Mouse (Mus musculus) CH12.LX (cell line): ENCODE data around the gene Khdc1a.

Experiments used
- CTCF ChIP-seq, 2 experiments: IDR thresholded peaks in 1 of 2; conservative IDR thresholded peaks in 1 of 2; 2 replicates each; pipeline ENCODE4 v1.5.1; 2011 to 2012; ENCODE audit warnings: low read depth in 2 of 2, low read length in 2 of 2, improper control_type of control experiment in 1 of 2, inconsistent platforms in 1 of 2, mild to moderate bottlenecking in 1 of 2, moderate library complexity in 1 of 2
- ETS1 ChIP-seq: conservative IDR thresholded peaks from 2 replicates; pipeline ENCODE4 v1.6.1; 2012; ENCODE audit warnings: low read depth, mild to moderate bottlenecking, inconsistent platforms, low read length, improper control_type of control experiment, moderate library complexity
- MAX ChIP-seq: IDR thresholded peaks from 2 replicates; pipeline ENCODE4 v1.6.1; 2011; ENCODE audit warnings: low read length, improper control_type of control experiment
- MEF2A ChIP-seq: IDR thresholded peaks from 2 replicates; pipeline ENCODE4 v1.6.1; 2014; ENCODE audit warnings: low read depth, mild to moderate bottlenecking, inconsistent platforms, low read length, improper control_type of control experiment, borderline replicate concordance
- POLR2A ChIP-seq: IDR thresholded peaks from 2 replicates; pipeline ENCODE4 v1.6.1; 2011; ENCODE audit warnings: low read depth, mild to moderate bottlenecking, improper control_type of control experiment, low read length
- POLR2AphosphoS2 ChIP-seq: IDR thresholded peaks from 2 replicates; pipeline ENCODE4 v1.6.1; 2011; ENCODE audit warnings: low read depth, low read length, improper control_type of control experiment
- RAD21 ChIP-seq: IDR thresholded peaks from 2 replicates; pipeline ENCODE4 v1.6.1; 2011; ENCODE audit warnings: low read depth, mild to moderate bottlenecking, low read length, improper control_type of control experiment, moderate library complexity
- TCF12 ChIP-seq: IDR thresholded peaks from 2 replicates; pipeline ENCODE4 v1.6.1; 2014; ENCODE audit warnings: low read depth, mild to moderate bottlenecking, inconsistent platforms, low read length, improper control_type of control experiment
- USF1 ChIP-seq: IDR thresholded peaks from 2 replicates; pipeline ENCODE4 v1.6.1; 2014; ENCODE audit warnings: low read depth, mild to moderate bottlenecking, inconsistent platforms, low read length, improper control_type of control experiment
- USF2 ChIP-seq: conservative IDR thresholded peaks from 2 replicates; pipeline ENCODE4 v1.6.1; 2011; ENCODE audit warnings: low read depth, low read length, improper control_type of control experiment
- ZNF384 ChIP-seq: IDR thresholded peaks from 2 replicates; pipeline ENCODE4 v1.6.1; 2012; ENCODE audit warnings: low read depth, low read length, improper control_type of control experiment, inconsistent platforms

DNA sequence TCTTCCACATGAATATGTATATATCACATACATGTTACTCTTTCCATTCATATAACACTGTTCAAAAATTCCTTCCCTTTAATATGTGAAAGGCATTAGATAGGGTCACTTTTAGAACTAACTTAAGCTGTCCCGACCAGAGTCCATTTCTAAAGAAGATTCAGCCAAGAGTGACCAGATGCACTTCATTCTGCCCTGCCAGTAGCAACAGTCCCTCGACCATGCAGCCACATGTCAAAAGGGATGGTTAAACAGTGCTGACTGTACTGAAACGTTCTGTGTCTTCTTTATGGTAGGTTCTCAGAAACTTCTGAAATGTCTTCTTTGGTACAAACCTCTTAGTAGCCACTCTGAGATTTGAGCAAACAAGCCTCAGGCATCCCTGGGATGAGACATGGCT, 47.8 kb upstream of the Khdc1a start:
- TF ChIP-seq POLR2A (no peak), POLR2AphosphoS2 (no peak), CTCF (conservative IDR thresholded peaks at IDR 0.05 in 1 of 2, IDR thresholded peaks at IDR 0.05 in 1 of 2; ENCODE audit: low read depth in 2 of 2, low read length in 2 of 2) (no peak), MEF2A (no peak), ETS1 (no peak), RAD21 (no peak), USF1 (no peak), MAX (no peak), ZNF384 (no peak), TCF12 (no peak), USF2 (no peak)
